Mouse (Mus musculus) E14TG2a.4 (cell line): ENCODE data around the gene Rap1a.

Experiments
- H3K27me3 ChIP-seq: 2 replicates; pipeline ENCODE4 v1.6.1; 2014; ENCODE audit warnings: low read length, control low read depth; ENCODE audit not compliant: insufficient read depth
- H3K36me3 ChIP-seq: 2 replicates; pipeline ENCODE4 v1.6.1; 2014; ENCODE audit warnings: low read length, control low read depth; ENCODE audit not compliant: insufficient read depth
- H3K4me1 ChIP-seq: replicated peaks from 2 replicates; pipeline ENCODE4 v1.6.1; 2014; ENCODE audit warnings: low read depth, low read length, control low read depth
- H3K4me3 ChIP-seq: replicated peaks from 2 replicates; pipeline ENCODE4 v1.5.1; 2014; ENCODE audit warnings: mild to moderate bottlenecking, low read length
- H3K9me3 ChIP-seq: 2 replicates; pipeline ENCODE4 v1.6.1; 2014; ENCODE audit warnings: low read length, control low read depth
- CTCF ChIP-seq: conservative IDR thresholded peaks from 2 replicates; pipeline ENCODE4 v1.5.1; 2014; ENCODE audit warnings: low read length
- NANOG ChIP-seq: IDR thresholded peaks from 2 replicates; pipeline ENCODE4 v1.6.1; 2014; ENCODE audit warnings: borderline replicate concordance, low read length, mixed read lengths
- POU5F1 ChIP-seq: IDR thresholded peaks from 2 replicates; pipeline ENCODE4 v1.6.1; 2014; ENCODE audit warnings: low read length, borderline replicate concordance

The Rap1a gene

DNA sequence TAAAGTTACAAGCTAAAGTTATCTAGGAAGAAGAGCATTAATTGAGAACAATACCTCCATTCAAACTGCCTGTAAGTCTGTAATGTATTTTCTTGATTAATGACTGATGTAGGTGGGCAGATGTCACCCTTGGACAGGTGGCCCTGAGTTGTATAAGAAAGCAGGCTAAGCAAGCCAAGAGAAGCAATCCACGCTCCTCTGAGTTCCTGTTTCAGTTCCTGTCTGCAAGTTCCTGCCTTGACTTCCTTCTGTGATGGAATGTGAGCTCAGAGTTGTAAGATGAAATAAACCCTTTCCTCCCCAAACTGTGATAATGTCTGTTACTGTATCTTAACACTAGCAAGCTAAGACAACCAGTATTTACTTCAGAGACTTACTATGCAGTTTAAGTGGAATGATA lies 11.4 kb downstream of the Rap1a start:
- Histone ChIP-seq H3K4me1 (peaks cover 3% of the 10 kb centered on the region; the same call in 1 of the 2 replicates), H3K9me3 (no peaks in the 10 kb centered on the region), H3K36me3 (0 out of 2 replicates have a peak, but pooled peaks cover 2% of the 10 kb centered on the region), H3K4me3 (no peak overlapping the region), H3K27me3 (no peaks in the 10 kb centered on the region)
- TF ChIP-seq NANOG (no peak), CTCF (no peak), POU5F1 (no peak)

- TF ChIP-seq NANOG (no peak), CTCF (no peak), POU5F1 (no peak)
- Histone ChIP-seq H3K27me3 (no peaks in the 10 kb centered on the region), H3K9me3 (no peaks in the 10 kb centered on the region), H3K4me3 (no peak overlapping the region), H3K4me1 (no peaks in the 10 kb centered on the region; the same call in 1 of the 2 replicates), H3K36me3 (0 out of 2 replicates have a peak, but pooled peaks cover 2% of the 10 kb centered on the region)
These were observed 13.8 kb downstream of the Rap1a start for GRCm38 (mm10) chr3:105787328-105787727.

DNA sequence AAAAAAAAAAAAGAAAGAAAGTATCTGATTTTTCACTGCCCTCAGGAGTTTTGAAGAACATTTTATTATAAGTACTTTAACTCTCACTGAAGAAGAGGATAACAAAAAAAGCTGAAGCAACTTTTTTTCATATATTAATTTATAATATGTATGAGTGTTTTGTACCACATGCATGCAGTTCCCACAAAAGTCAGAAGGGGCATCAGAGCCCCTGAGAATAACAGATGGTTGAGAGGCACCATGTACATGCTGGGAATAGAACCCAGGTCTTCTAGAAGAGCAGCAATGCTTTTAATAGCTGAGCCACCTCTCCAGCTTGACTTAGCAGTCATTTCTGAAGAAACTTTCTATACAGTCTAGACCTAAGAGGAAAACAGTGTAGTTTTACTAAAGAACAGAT lies 15.3 kb downstream of the Rap1a start:
- TF ChIP-seq CTCF: peak; percentile 26; the same call in 1 of the 2 replicates
- TF ChIP-seq NANOG: no peak
- Histone ChIP-seq H3K36me3 (no peaks in the 10 kb centered on the region), H3K9me3 (no peaks in the 10 kb centered on the region), H3K27me3 (no peaks in the 10 kb centered on the region), H3K4me1 (no peaks in the 10 kb centered on the region; the same call in 1 of the 2 replicates), H3K4me3 (no peak overlapping the region)

DNA sequence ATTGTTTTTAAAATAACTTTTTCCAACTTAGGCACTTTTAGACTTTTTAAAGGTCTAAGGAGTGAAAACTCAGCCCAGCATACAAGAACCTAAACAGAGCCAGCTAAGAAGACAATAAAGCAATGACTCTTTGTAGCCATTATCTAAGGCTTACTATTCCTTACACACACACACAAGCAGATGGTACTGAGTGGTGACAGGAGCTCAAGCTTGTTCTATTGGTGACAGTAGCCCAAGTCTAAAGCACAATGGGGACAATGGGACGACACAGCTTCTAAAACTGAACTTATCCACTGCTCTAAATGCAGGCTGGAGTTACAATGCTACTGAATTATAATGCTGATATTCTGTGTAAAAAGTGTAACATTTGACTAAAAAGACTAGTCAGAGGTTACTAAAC lies 17.3 kb downstream of the Rap1a start:
- Histone ChIP-seq H3K4me1 (no peaks in the 10 kb centered on the region; the same call in 1 of the 2 replicates), H3K36me3 (no peaks in the 10 kb centered on the region), H3K27me3 (no peaks in the 10 kb centered on the region), H3K4me3 (no peak overlapping the region), H3K9me3 (no peaks in the 10 kb centered on the region)
- TF ChIP-seq CTCF (no peak), POU5F1 (no peak), NANOG (no peak)

DNA sequence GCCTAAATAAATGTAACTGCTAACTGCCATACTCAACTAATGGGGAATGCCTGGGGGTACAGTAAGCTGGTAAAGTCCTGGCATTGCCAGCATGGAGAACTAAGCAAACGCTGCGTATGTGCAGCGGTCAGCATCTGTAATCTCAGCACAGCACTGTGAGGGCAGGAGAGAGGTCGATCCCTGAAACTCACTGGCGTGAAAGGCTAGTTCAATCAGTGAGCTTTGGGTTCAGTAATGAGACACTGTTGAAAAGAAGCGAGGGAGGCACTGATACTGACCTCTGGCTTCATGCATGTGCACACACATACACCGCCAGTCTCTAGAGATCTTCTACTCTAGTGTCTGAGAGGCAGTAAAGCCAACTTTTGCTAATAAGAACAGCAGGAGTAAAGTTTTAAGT lies 18.7 kb downstream of the Rap1a start:
- TF ChIP-seq NANOG: no peak
- no peak for TF ChIP-seq CTCF
- no peak for TF ChIP-seq POU5F1
- no peak overlapping the region for H3K4me3 ChIP-seq
- H3K4me1 ChIP-seq: no peaks in the 10 kb centered on the region
- no peaks in the 10 kb centered on the region for H3K9me3 ChIP-seq
- H3K36me3 ChIP-seq: no peaks in the 10 kb centered on the region
- no peaks in the 10 kb centered on the region for H3K27me3 ChIP-seq

DNA sequence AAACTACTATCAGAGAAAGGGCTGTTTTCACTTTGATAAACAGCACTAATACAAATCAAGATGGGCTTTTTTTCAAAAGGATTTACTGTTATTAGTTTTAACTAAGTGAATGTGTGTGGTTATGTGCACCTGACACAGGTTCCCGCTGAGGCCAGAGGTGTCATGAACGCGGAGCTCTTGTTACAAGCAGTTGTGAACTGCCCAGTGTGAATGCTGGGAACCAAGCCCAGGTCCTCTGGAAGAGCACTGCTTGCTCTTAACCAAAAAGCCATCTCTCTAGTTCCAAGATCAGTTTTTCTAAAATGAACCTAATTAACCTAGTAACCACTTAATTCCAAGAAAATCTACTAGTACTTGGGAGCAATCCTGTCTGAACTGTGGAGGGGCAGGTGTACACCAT lies 23.1 kb downstream of the Rap1a start:
- TF ChIP-seq POU5F1 (no peak), NANOG (no peak)
- no peaks in the 10 kb centered on the region for H3K27me3 ChIP-seq
- no peak overlapping the region for H3K4me3 ChIP-seq
- H3K9me3 ChIP-seq: no peaks in the 10 kb centered on the region
- no peaks in the 10 kb centered on the region for H3K4me1 ChIP-seq
- no peaks in the 10 kb centered on the region for H3K36me3 ChIP-seq

- Histone ChIP-seq H3K4me3 (no peak overlapping the region), H3K4me1 (no peaks in the 10 kb centered on the region), H3K27me3 (no peaks in the 10 kb centered on the region), H3K36me3 (no peaks in the 10 kb centered on the region), H3K9me3 (no peaks in the 10 kb centered on the region)
- no peak for TF ChIP-seq POU5F1
- TF ChIP-seq NANOG: no peak
- no peak for TF ChIP-seq CTCF
These were observed 26.6 kb downstream of the Rap1a start for GRCm38 (mm10) chr3:105774496-105774895.

GRCm38 (mm10) chr3:105771534-105771933 lies 29.6 kb downstream of the Rap1a start:
- no peak overlapping the region for H3K4me3 ChIP-seq
- no peaks in the 10 kb centered on the region for H3K27me3 ChIP-seq
- H3K9me3 ChIP-seq: no peaks in the 10 kb centered on the region
- no peaks in the 10 kb centered on the region for H3K36me3 ChIP-seq
- TF ChIP-seq POU5F1 (no peak), CTCF (peak; percentile 81), NANOG (no peak)
- H3K4me1 ChIP-seq: no peaks in the 10 kb centered on the region

GRCm38 (mm10) chr3:105770836-105771235 lies 30.3 kb downstream of the Rap1a start:
- no peak for TF ChIP-seq POU5F1
- no peak for TF ChIP-seq NANOG
- no peak overlapping the region for H3K4me3 ChIP-seq

More at GRCm38 (mm10) chr3:105770836-105771235, 30.3 kb downstream of the Rap1a start:
- Histone ChIP-seq H3K27me3 (no peaks in the 10 kb centered on the region), H3K4me1 (no peaks in the 10 kb centered on the region), H3K9me3 (no peaks in the 10 kb centered on the region), H3K36me3 (no peaks in the 10 kb centered on the region)
